Mouse (Mus musculus) heart, adult 2 months (tissue): Measurements from ENCODE around the gene Rnf10.

Source experiments
- CTCF ChIP-seq: fragments of 200-600 bp; IDR thresholded peaks from 2 replicates; pipeline ENCODE4 v1.8.1; 2022; ENCODE audit warnings: antibody characterized with exemption, mild to moderate bottlenecking, moderate library complexity
- POLR2A ChIP-seq: fragments of 200-500 bp; IDR thresholded peaks from 2 replicates; pipeline ENCODE4 v1.6.1; 2011; ENCODE audit warnings: mild to moderate bottlenecking, low read depth, low read length, control low read depth; ENCODE audit not compliant: insufficient read depth

DNA sequence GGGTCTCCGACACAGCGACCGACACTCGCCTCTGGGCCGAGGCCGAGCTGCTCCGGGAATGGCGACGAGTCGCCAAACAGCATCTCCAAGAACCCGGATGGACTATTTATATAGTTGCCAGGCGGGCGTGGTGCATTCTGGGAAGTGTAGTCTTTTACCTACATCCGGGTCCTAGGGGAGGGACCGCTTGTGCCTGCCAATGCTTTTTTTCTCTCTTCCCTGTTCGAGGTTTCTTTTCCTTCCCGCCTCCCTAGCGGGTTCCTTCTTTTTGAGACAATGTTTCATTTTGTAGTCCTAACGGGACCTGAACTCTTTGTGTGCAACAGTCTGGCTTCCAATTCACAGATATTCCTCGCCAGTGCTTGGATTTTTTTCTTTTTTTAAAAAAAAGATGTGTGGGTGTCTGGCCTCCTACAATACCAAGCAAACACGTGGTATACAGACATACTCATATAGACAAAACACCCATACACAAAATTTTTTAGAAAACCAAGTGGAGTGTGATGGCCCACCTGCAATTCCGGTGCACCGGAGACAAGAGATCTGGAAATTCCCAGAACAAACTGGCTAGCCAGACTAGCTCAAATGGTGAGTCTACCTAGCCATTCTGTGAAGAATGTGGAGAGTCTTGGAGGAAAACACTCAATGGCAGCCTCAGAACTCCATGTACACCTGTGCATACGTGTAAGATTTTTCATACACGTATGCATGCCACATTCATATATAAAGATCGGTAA is at the start of gene Rnf10:
- TF ChIP-seq CTCF (no peak), POLR2A (peak; percentile 99)
